Comparison of ENCODE assay signal across 8 mouse cellular contexts in the genomic region with DNA sequence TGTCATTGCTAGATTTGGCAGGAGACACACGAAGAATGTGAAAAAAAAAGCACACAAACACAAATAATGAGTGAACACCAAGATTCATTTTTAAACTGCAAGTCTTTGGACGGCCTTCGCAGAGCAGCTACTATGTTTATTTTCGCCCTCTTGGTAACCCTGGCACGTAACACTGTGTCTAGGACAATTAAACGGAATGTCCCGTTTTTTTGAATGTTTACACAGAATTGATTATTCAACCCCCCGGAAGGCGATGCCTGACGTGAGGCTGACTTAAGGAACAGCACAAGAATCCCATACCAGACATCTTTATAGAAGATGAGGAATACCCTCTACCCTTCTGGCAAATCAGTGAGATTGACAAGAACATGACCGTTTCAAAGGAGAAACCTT. TPM values are rescaled to one million over a fixed set of nuclear protein-coding genes. Genes with fewer than 3 reads are reported as not detected.
A peak's percentile ranks its signal among the peaks of the same experiment; 100 is the strongest.
DNase-seq lines count a peak whose midpoint lies in the region; ATAC-seq and TF ChIP-seq lines count a peak whose summit lies in the region.

No protein-coding gene starts in this region.

- no peak for DNase-seq in left cerebral cortex, adult 2 months (ENCODE audit: extremely low spot score in 1 of 2, low spot score in 2 of 2)
- DNase-seq in left cerebral cortex, adult 8-10 months (ENCODE audit: low spot score in 2 of 2): no peak
- DNase-seq in embryo, embryonic 10.5 days (ENCODE audit: low spot score): peak; percentile 72
- DNase-seq in hindbrain, embryonic 10.5 days (ENCODE audit: low spot score): peak; percentile 36
- DNase-seq in liver, embryonic 11.5 days (ENCODE audit: low spot score): no peak
- DNase-seq in yolk sac, embryonic 10.5 days (ENCODE audit: low spot score): no peak
- no peak for DNase-seq in left cerebral cortex, adult 9 months (ENCODE audit: low spot score in 2 of 2)

- H3K4me1 ChIP-seq in hindbrain, embryonic 10.5 days (replicated peaks): peaks cover 42% of the 10 kb centered on the region
- H3K4me1 ChIP-seq in liver, embryonic 11.5 days (replicated peaks; ENCODE audit: control insufficient read depth, insufficient read depth, low read length): peaks cover 15% of the 10 kb centered on the region

- H3K4me2 ChIP-seq in liver, embryonic 11.5 days: peak overlapping the region; percentile 94
- H3K4me2 ChIP-seq in myocyte (ENCODE audit: low read depth): peak overlapping the region; percentile 92

- TF ChIP-seq POLR2A in myocyte (IDR thresholded peaks at IDR 0.05; ENCODE audit: insufficient read length, low read depth): no peak

- ATAC-seq in liver, embryonic 11.5 days (replicated peaks; ENCODE audit: low FRiP score): no peak; the same call in 1 of the 2 replicates

- no peak for TF ChIP-seq CTCF in left cerebral cortex, adult 2 months (IDR thresholded peaks at IDR 0.05)

- peak overlapping the region; percentile 80 for H3K27ac ChIP-seq in left cerebral cortex, adult 2 months
- H3K27ac ChIP-seq in hindbrain, embryonic 10.5 days: peak overlapping the region; percentile 97
- H3K27ac ChIP-seq in liver, embryonic 11.5 days (ENCODE audit: low read depth, low read length): peak overlapping the region; percentile 78

- peak overlapping the region; percentile 69 for H3K4me3 ChIP-seq in left cerebral cortex, adult 2 months
- H3K4me3 ChIP-seq in hindbrain, embryonic 10.5 days: peak overlapping the region; percentile 82
- H3K4me3 ChIP-seq in liver, embryonic 11.5 days (ENCODE audit: low read depth, low read length): peak overlapping the region; percentile 77
- peak overlapping the region; percentile 81 for H3K4me3 ChIP-seq in myocyte

- no peaks in the 10 kb centered on the region for H3K27me3 ChIP-seq in hindbrain, embryonic 10.5 days (ENCODE audit: insufficient read depth, poor library complexity, severe bottlenecking)
- H3K27me3 ChIP-seq in liver, embryonic 11.5 days (replicated peaks; ENCODE audit: control insufficient read depth, insufficient read depth, low read length): no peaks in the 10 kb centered on the region
- H3K27me3 ChIP-seq in myocyte (ENCODE audit: control insufficient read depth, insufficient read depth, insufficient read length): no peaks in the 10 kb centered on the region

- intact Hi-C loops in left cerebral cortex, adult 2 months (cut with DNase I): loop anchor here (5.0 kb wide), 1 partner anchor 321 kb away; the partner anchor contains the start of gene Foxn3

- peak overlapping the region; percentile 62 for H3ac ChIP-seq in myocyte (ENCODE audit: control insufficient read depth, insufficient read length)

- no peaks in the 10 kb centered on the region for H3K9me3 ChIP-seq in hindbrain, embryonic 10.5 days
- no peaks in the 10 kb centered on the region for H3K9me3 ChIP-seq in liver, embryonic 11.5 days (ENCODE audit: control insufficient read depth, low read length)

- peak overlapping the region; percentile 70 for H3K9ac ChIP-seq in liver, embryonic 11.5 days (ENCODE audit: low read depth, low read length)

- under 1% methylated on average over 11 of the region's 11 CpGs for WGBS in hindbrain, embryonic 10.5 days
- WGBS in liver, embryonic 11.5 days: under 1% methylated on average over 11 of the region's 11 CpGs

- peaks cover 17% of the 10 kb centered on the region for H3K36me3 ChIP-seq in hindbrain, embryonic 10.5 days
- H3K36me3 ChIP-seq in liver, embryonic 11.5 days (ENCODE audit: control insufficient read depth, insufficient read depth, low read length): no peaks in the 10 kb centered on the region
- no peaks in the 10 kb centered on the region for H3K36me3 ChIP-seq in myocyte (ENCODE audit: control insufficient read depth, insufficient read depth)

- H3K79me2 ChIP-seq in myocyte (ENCODE audit: control insufficient read depth, insufficient read depth): no peaks in the 10 kb centered on the region

TF ChIP-seq in myocyte, 11 proteins besides CTCF, POLR2A, EP300 and RAD21:
- TF ChIP-seq MYOD1 (IDR thresholded peaks at IDR 0.05; ENCODE audit: control insufficient read depth in 1 of 3, insufficient read length in 2 of 3, low read depth in 2 of 3): no peak
- no peak for TF ChIP-seq MYOG (IDR thresholded peaks at IDR 0.05; ENCODE audit: control insufficient read depth in 1 of 3, insufficient read depth in 1 of 3, insufficient read length in 2 of 3, low read depth in 2 of 3)
- TF ChIP-seq REST (IDR thresholded peaks at IDR 0.05; ENCODE audit: insufficient read depth, insufficient read length): no peak
- no peak for TF ChIP-seq TCF12 (IDR thresholded peaks at IDR 0.05; ENCODE audit: insufficient read depth, poor library complexity, severe bottlenecking)
- TF ChIP-seq MAX (IDR thresholded peaks at IDR 0.05; ENCODE audit: low read depth): no peak
- no peak for TF ChIP-seq USF1 (IDR thresholded peaks at IDR 0.05; ENCODE audit: low read depth)
- no peak for TF ChIP-seq CEBPB (IDR thresholded peaks at IDR 0.05; ENCODE audit: insufficient read depth, poor library complexity, severe bottlenecking)
- no peak for TF ChIP-seq TCF3 (IDR thresholded peaks at IDR 0.05; ENCODE audit: insufficient read length, low read depth)
- no peak for TF ChIP-seq SRF (IDR thresholded peaks at IDR 0.05; ENCODE audit: control insufficient read depth, insufficient read length, low read depth)
- no peak for TF ChIP-seq E2F4 (IDR thresholded peaks at IDR 0.05; ENCODE audit: insufficient read depth)
- no peak for TF ChIP-seq POLR2AphosphoS2 (IDR thresholded peaks at IDR 0.05; ENCODE audit: insufficient read length, low read depth)

RNA-seq across cellular contexts. Expression of gene Efcab11, which starts 0.5 kb away (rescaled TPM):
- total RNA-seq in left cerebral cortex, adult 2 months (2021): under 1 TPM; 0.26 to 0.34 TPM
- total RNA-seq in left cerebral cortex, adult 8-10 months (2022): under 1 TPM; 0.15 to 0.77 (median 0.62) TPM
- polyA plus RNA-seq in hindbrain, embryonic 10.5 days (2016; fragmentation: Nextera tagmentation; extraction: Ambion mirVana): 21.9 and 24.4 TPM in 2 replicates
- 8.8 and 8.9 TPM in 2 replicates for polyA plus RNA-seq in liver, embryonic 11.5 days (2014; fragmentation: Nextera tagmentation; extraction: Ambion mirVana)
- 3.5 TPM for polyA plus RNA-seq in myocyte (2012; fragmentation: generic; extraction: Trizol)

RNA-seq across cellular contexts. Expression of gene Tdp1, which starts 0.6 kb away (rescaled TPM):
- total RNA-seq in left cerebral cortex, adult 2 months (2021): 10 to 100 TPM; 24.6 to 26.4 TPM
- total RNA-seq in left cerebral cortex, adult 8-10 months (2022): 10 to 100 TPM; 18.0 to 27.7 (median 22.2) TPM
- 77.9 and 83.9 TPM in 2 replicates for polyA plus RNA-seq in hindbrain, embryonic 10.5 days (2016; fragmentation: Nextera tagmentation; extraction: Ambion mirVana)
- 64.8 and 72.6 TPM in 2 replicates for polyA plus RNA-seq in liver, embryonic 11.5 days (2014; fragmentation: Nextera tagmentation; extraction: Ambion mirVana)
- polyA plus RNA-seq in myocyte (2012; fragmentation: generic; extraction: Trizol): 32.2 TPM

Comparison
In these comparisons a context has a peak if more than half of its experiments do, and no peak if none do; other contexts are left out.
1. DNase-seq: peak in embryo, embryonic 10.5 days (single experiment) and hindbrain, embryonic 10.5 days (single experiment); none in left cerebral cortex, adult 2 months (0 of 2), left cerebral cortex, adult 8-10 months (0 of 2), liver, embryonic 11.5 days (single experiment), yolk sac, embryonic 10.5 days (single experiment) and left cerebral cortex, adult 9 months (0 of 2).
2. Peak in every context shown above with its lines, with median percentiles within 50 percentile points of each other: H3K27ac ChIP-seq and H3K4me3 ChIP-seq.